Mouse (Mus musculus): ENCODE data around the gene Knstrn. TPM values are rescaled to one million over a fixed set of nuclear protein-coding genes. Genes with fewer than 3 reads are reported as not detected.

Gene Knstrn
- total and polyA plus RNA-seq, 2 experiments from 2014 or later: 19.8 to 39.9 TPM

- no peaks in the 10 kb centered on the region for H3K27me3 ChIP-seq (ENCODE audit: control insufficient read depth, insufficient read depth, low read length)
- H3K4me3 ChIP-seq (ENCODE audit: low read depth, low read length): peak within 1 kb of the TSS; percentile 69
- WGBS: under 1% methylated on average over 34 of the region's 34 CpGs
- H3K4me2 ChIP-seq (ENCODE audit: low read depth, low read length): peak within 1 kb of the TSS; percentile 83
- peak within 1 kb of the TSS; percentile 78 for H3K27ac ChIP-seq (ENCODE audit: low read depth)
- H3K36me3 ChIP-seq (replicated peaks; ENCODE audit: control insufficient read depth, insufficient read depth, low read length): no peaks in the 10 kb centered on the region
- H3K9ac ChIP-seq (replicated peaks; ENCODE audit: low read depth, low read length): peak within 1 kb of the TSS; percentile 67
- DNase-seq (ENCODE audit: low spot score) (peak; percentile 95), ATAC-seq (ENCODE audit: insufficient read depth, low read depth) (peak; percentile 100)
- H3K4me1 ChIP-seq (ENCODE audit: control insufficient read depth, insufficient read depth): peaks cover 8% of the 10 kb centered on the region
- TF ChIP-seq EP300 (IDR thresholded peaks at IDR 0.05; ENCODE audit: low read depth): peak; percentile 80
- TF ChIP-seq CTCF (IDR thresholded peaks at IDR 0.05; ENCODE audit: low read depth): no peak
- no peaks in the 10 kb centered on the region for H3K9me3 ChIP-seq (replicated peaks; ENCODE audit: control insufficient read depth, low read length)
These were observed 47.9 kb downstream of the Knstrn start, which contains the start of gene Ivd for GRCm38 (mm10) chr2:118861454-118862339. Gene Ivd, plus strand, starts transcription at chr2:118861954.

GRCm38 (mm10) chr2:118862340-118862675 lies 48.5 kb downstream of the Knstrn start:
- no peak for TF ChIP-seq EP300 (IDR thresholded peaks at IDR 0.05; ENCODE audit: low read depth)
- TF ChIP-seq CTCF (IDR thresholded peaks at IDR 0.05; ENCODE audit: low read depth): no peak
- 40% methylated on average over 1 of the region's 3 CpGs for WGBS
- peak overlapping the region; percentile 78 for H3K27ac ChIP-seq (ENCODE audit: low read depth)

GRCm38 (mm10) chr2:118870601-118871000 lies 56.8 kb downstream of the Knstrn start:
- ATAC-seq (ENCODE audit: insufficient read depth, low read depth): no peak

More at GRCm38 (mm10) chr2:118862340-118862675, 48.5 kb downstream of the Knstrn start:
- no peak for DNase-seq (ENCODE audit: low spot score)
- H3K4me3 ChIP-seq (ENCODE audit: low read depth, low read length): peak overlapping the region; percentile 69
- H3K9me3 ChIP-seq (replicated peaks; ENCODE audit: control insufficient read depth, low read length): no peaks in the 10 kb centered on the region
- peak overlapping the region; percentile 83 for H3K4me2 ChIP-seq (ENCODE audit: low read depth, low read length)
- H3K27me3 ChIP-seq (ENCODE audit: control insufficient read depth, insufficient read depth, low read length): no peaks in the 10 kb centered on the region
- H3K4me1 ChIP-seq (ENCODE audit: control insufficient read depth, insufficient read depth): peaks cover 8% of the 10 kb centered on the region
- H3K9ac ChIP-seq (replicated peaks; ENCODE audit: low read depth, low read length): peak overlapping the region; percentile 67
- H3K36me3 ChIP-seq (replicated peaks; ENCODE audit: control insufficient read depth, insufficient read depth, low read length): no peaks in the 10 kb centered on the region
- no peak for ATAC-seq (ENCODE audit: insufficient read depth, low read depth)

GRCm38 (mm10) chr2:118871032-118871431 lies 57.2 kb downstream of the Knstrn start:
- Histone ChIP-seq H3K27me3 (ENCODE audit: control insufficient read depth, insufficient read depth, low read length) (no peaks in the 10 kb centered on the region), H3K27ac (ENCODE audit: low read depth) (no peak overlapping the region), H3K4me3 (ENCODE audit: low read depth, low read length) (no peak overlapping the region), H3K9ac (replicated peaks; ENCODE audit: low read depth, low read length) (no peak overlapping the region), H3K4me1 (ENCODE audit: control insufficient read depth, insufficient read depth) (no peaks in the 10 kb centered on the region; the same call in none of the 2 replicates), H3K4me2 (ENCODE audit: low read depth, low read length) (no peak overlapping the region), H3K36me3 (replicated peaks; ENCODE audit: control insufficient read depth, insufficient read depth, low read length) (peaks cover 21% of the 10 kb centered on the region), H3K9me3 (replicated peaks; ENCODE audit: control insufficient read depth, low read length) (no peaks in the 10 kb centered on the region)
- DNase-seq (ENCODE audit: low spot score): no peak
- TF ChIP-seq EP300 (IDR thresholded peaks at IDR 0.05; ENCODE audit: low read depth) (no peak), CTCF (IDR thresholded peaks at IDR 0.05; ENCODE audit: low read depth) (no peak)
- no peak for ATAC-seq (ENCODE audit: insufficient read depth, low read depth)
- 15% methylated on average over 1 of the region's 1 CpGs for WGBS

More at GRCm38 (mm10) chr2:118870601-118871000, 56.8 kb downstream of the Knstrn start:
- no peak overlapping the region for H3K4me3 ChIP-seq (ENCODE audit: low read depth, low read length)
- H3K36me3 ChIP-seq (replicated peaks; ENCODE audit: control insufficient read depth, insufficient read depth, low read length): peaks cover 20% of the 10 kb centered on the region; the same call in 1 of the 2 replicates
- no peaks in the 10 kb centered on the region for H3K27me3 ChIP-seq (ENCODE audit: control insufficient read depth, insufficient read depth, low read length)
- no peak overlapping the region for H3K9ac ChIP-seq (replicated peaks; ENCODE audit: low read depth, low read length)
- H3K9me3 ChIP-seq (replicated peaks; ENCODE audit: control insufficient read depth, low read length): no peaks in the 10 kb centered on the region
- H3K4me2 ChIP-seq (ENCODE audit: low read depth, low read length): no peak overlapping the region
- WGBS: 83% methylated on average over 3 of the region's 3 CpGs
- TF ChIP-seq CTCF (IDR thresholded peaks at IDR 0.05; ENCODE audit: low read depth) (no peak), EP300 (IDR thresholded peaks at IDR 0.05; ENCODE audit: low read depth) (no peak)
- DNase-seq (ENCODE audit: low spot score): no peak
- H3K4me1 ChIP-seq (ENCODE audit: control insufficient read depth, insufficient read depth): no peaks in the 10 kb centered on the region; the same call in none of the 2 replicates
- H3K27ac ChIP-seq (ENCODE audit: low read depth): no peak overlapping the region

GRCm38 (mm10) chr2:118873018-118873417 lies 59.2 kb downstream of the Knstrn start:
- H3K9ac ChIP-seq (replicated peaks; ENCODE audit: low read depth, low read length): no peak overlapping the region
- no peak overlapping the region for H3K27ac ChIP-seq (ENCODE audit: low read depth)
- no peaks in the 10 kb centered on the region for H3K9me3 ChIP-seq (replicated peaks; ENCODE audit: control insufficient read depth, low read length)
- no peak for DNase-seq (ENCODE audit: low spot score)
- no peak overlapping the region for H3K4me2 ChIP-seq (ENCODE audit: low read depth, low read length)
- no peak for ATAC-seq (ENCODE audit: insufficient read depth, low read depth)
- no peak overlapping the region for H3K4me3 ChIP-seq (ENCODE audit: low read depth, low read length)
- TF ChIP-seq CTCF (IDR thresholded peaks at IDR 0.05; ENCODE audit: low read depth): no peak
- no peak for TF ChIP-seq EP300 (IDR thresholded peaks at IDR 0.05; ENCODE audit: low read depth)
- 86% methylated on average over 5 of the region's 5 CpGs for WGBS
- H3K27me3 ChIP-seq (ENCODE audit: control insufficient read depth, insufficient read depth, low read length): no peaks in the 10 kb centered on the region
- H3K4me1 ChIP-seq (ENCODE audit: control insufficient read depth, insufficient read depth): no peaks in the 10 kb centered on the region; the same call in none of the 2 replicates
- H3K36me3 ChIP-seq (replicated peaks; ENCODE audit: control insufficient read depth, insufficient read depth, low read length): peaks cover 38% of the 10 kb centered on the region
